Mouse (Mus musculus): ENCODE results near the gene Tmem182.
A peak's percentile ranks its signal among the peaks of the same experiment; 100 is the strongest.

The Tmem182 gene

GRCm38 (mm10) chr1:40867651-40868050 is 62.2 kb downstream of the Tmem182 start:
- no peak for DNase-seq

GRCm38 (mm10) chr1:40873760-40874455 is 68.5 kb downstream of the Tmem182 start:
- no peak for DNase-seq

- DNase-seq = no peak
These were observed 69.3 kb downstream of the Tmem182 start for GRCm38 (mm10) chr1:40874456-40875375.

GRCm38 (mm10) chr1:40879051-40879450 is 73.7 kb downstream of the Tmem182 start:
- peak; percentile 28 to 74 for DNase-seq

- DNase-seq = no peak
These were observed 74.1 kb downstream of the Tmem182 start for GRCm38 (mm10) chr1:40879526-40879925.

GRCm38 (mm10) chr1:40880527-40880926 is 75.1 kb downstream of the Tmem182 start:
- DNase-seq = no peak

- no peak for DNase-seq
These were observed 78.5 kb downstream of the Tmem182 start for GRCm38 (mm10) chr1:40883856-40884255.

GRCm38 (mm10) chr1:40884943-40885342 is 79.5 kb downstream of the Tmem182 start:
- no peak for DNase-seq

GRCm38 (mm10) chr1:40887673-40888072 is 82.3 kb downstream of the Tmem182 start:
- peak; percentile 83 to 93 for DNase-seq

GRCm38 (mm10) chr1:40888396-40889040 is 83.1 kb downstream of the Tmem182 start:
- peak; percentile 40 to 45 for DNase-seq

GRCm38 (mm10) chr1:40889617-40890016 is 84.2 kb downstream of the Tmem182 start:
- DNase-seq = no peak

- DNase-seq = peak in 1 of 2 experiments; percentile 9
These were observed 84.8 kb downstream of the Tmem182 start for GRCm38 (mm10) chr1:40890246-40890645.

- no peak for DNase-seq
These were observed 98.3 kb downstream of the Tmem182 start for GRCm38 (mm10) chr1:40903712-40904111.
